Mouse (Mus musculus): ENCODE results near the gene Tnrc6c. TPM values are rescaled to one million over a fixed set of nuclear protein-coding genes. Genes with fewer than 3 reads are reported as not detected.

The Tnrc6c gene
- polyA plus RNA-seq, 1 experiment from 2014 or later, result 6.6 TPM

GRCm38 (mm10) chr11:117769683-117770047 lies 115.6 kb downstream of the Tnrc6c start:
- Histone ChIP-seq H3K9me3 (replicated peaks) (no peaks in the 10 kb centered on the region), H3K4me1 (replicated peaks) (peaks cover 19% of the 10 kb centered on the region), H3K36me3 (peaks cover 33% of the 10 kb centered on the region), H3K9ac (no peak overlapping the region), H3K27ac (no peak overlapping the region; the same call in 1 of the 2 replicates), H3K27me3 (no peaks in the 10 kb centered on the region), H3K4me3 (no peak overlapping the region), H3K4me2 (no peak overlapping the region)
- no peak for ATAC-seq (replicated peaks; ENCODE audit: insufficient number of reproducible peaks, insufficient read depth, low FRiP score, low read depth)
- 86% methylated on average over 7 of the region's 7 CpGs for WGBS

DNA sequence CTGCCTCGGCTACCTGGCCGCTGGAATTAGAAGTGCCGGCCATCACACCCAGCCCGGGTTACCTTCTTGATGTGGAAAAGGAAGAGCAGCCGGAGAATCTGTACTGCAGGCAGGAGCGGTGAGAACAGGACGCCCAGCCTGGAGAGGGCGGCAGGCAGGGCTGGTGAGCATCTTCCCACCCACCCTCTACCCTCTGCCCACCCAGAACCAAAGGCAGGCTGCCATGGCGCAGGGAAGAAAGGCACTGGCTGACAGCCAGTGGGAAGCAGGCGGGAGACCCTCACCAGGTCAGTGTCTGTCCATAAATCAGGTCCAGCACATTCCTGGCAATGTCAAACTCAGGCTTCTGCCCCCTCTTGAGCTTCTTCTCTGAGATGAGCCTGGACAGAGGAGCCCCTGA lies 116.3 kb downstream of the Tnrc6c start:
- no peak for ATAC-seq (replicated peaks; ENCODE audit: insufficient number of reproducible peaks, insufficient read depth, low FRiP score, low read depth)

GRCm38 (mm10) chr11:117772352-117772751 lies 118.3 kb downstream of the Tnrc6c start:
- H3K27me3 ChIP-seq, result no peaks in the 10 kb centered on the region
- peaks cover 37% of the 10 kb centered on the region for H3K36me3 ChIP-seq
- H3K4me3 ChIP-seq, result no peak overlapping the region
- no peak overlapping the region for H3K27ac ChIP-seq
- WGBS, result 93% methylated on average over 7 of the region's 7 CpGs
- no peak overlapping the region for H3K4me2 ChIP-seq
- H3K4me1 ChIP-seq (replicated peaks), result peaks cover 12% of the 10 kb centered on the region; the same call in 1 of the 2 replicates
- no peak for ATAC-seq (replicated peaks; ENCODE audit: insufficient number of reproducible peaks, insufficient read depth, low FRiP score, low read depth)
- H3K9me3 ChIP-seq (replicated peaks), result no peaks in the 10 kb centered on the region
- no peak overlapping the region for H3K9ac ChIP-seq

More for the DNA sequence above, 116.3 kb downstream of the Tnrc6c start:
- H3K36me3 ChIP-seq, result peaks cover 37% of the 10 kb centered on the region
- H3K4me1 ChIP-seq (replicated peaks), result peaks cover 19% of the 10 kb centered on the region
- 85% methylated on average over 10 of the region's 10 CpGs for WGBS
- no peaks in the 10 kb centered on the region for H3K9me3 ChIP-seq (replicated peaks)
- no peak overlapping the region for H3K4me2 ChIP-seq
- no peak overlapping the region for H3K4me3 ChIP-seq
- no peak overlapping the region for H3K9ac ChIP-seq
- no peak overlapping the region for H3K27ac ChIP-seq
- no peaks in the 10 kb centered on the region for H3K27me3 ChIP-seq

DNA sequence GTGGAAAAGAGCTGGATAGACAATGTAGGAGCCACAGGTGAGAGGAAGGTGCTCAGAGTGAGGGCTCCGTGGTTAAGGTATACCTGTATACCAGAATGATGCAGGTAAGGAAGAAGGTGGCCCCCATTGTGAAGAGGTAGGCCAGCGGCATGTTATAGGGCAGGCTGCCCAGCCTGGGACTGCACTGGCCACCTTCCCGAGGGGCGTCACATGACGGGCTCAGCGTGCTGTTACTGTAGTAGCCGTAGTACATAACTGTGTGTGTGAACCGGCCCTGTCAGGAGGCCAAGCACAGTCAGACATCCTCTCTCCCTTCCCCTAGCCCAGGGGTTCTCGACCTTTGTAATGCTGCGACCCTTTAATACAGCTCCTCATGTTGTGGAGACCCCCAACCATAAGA lies 120.8 kb downstream of the Tnrc6c start:
- no peak overlapping the region for H3K9ac ChIP-seq
- ATAC-seq (replicated peaks; ENCODE audit: insufficient number of reproducible peaks, insufficient read depth, low FRiP score, low read depth), result no peak
- peaks cover 25% of the 10 kb centered on the region for H3K4me1 ChIP-seq (replicated peaks)
- no peak overlapping the region for H3K4me3 ChIP-seq
- H3K27ac ChIP-seq, result no peak overlapping the region
- H3K27me3 ChIP-seq, result no peaks in the 10 kb centered on the region
- no peak overlapping the region for H3K4me2 ChIP-seq
- peaks cover 37% of the 10 kb centered on the region for H3K36me3 ChIP-seq
- no peaks in the 10 kb centered on the region for H3K9me3 ChIP-seq (replicated peaks)
- 90% methylated on average over 10 of the region's 10 CpGs for WGBS

GRCm38 (mm10) chr11:117775540-117775939 lies 121.5 kb downstream of the Tnrc6c start:
- Histone ChIP-seq H3K4me3 (no peak overlapping the region), H3K36me3 (peaks cover 37% of the 10 kb centered on the region)

GRCm38 (mm10) chr11:117776085-117776792 lies 122.2 kb downstream of the Tnrc6c start:
- ATAC-seq (replicated peaks; ENCODE audit: insufficient number of reproducible peaks, insufficient read depth, low FRiP score, low read depth), result no peak
- peaks cover 37% of the 10 kb centered on the region for H3K36me3 ChIP-seq

More at GRCm38 (mm10) chr11:117775540-117775939, 121.5 kb downstream of the Tnrc6c start:
- Histone ChIP-seq H3K4me1 (replicated peaks) (peaks cover 32% of the 10 kb centered on the region), H3K9ac (no peak overlapping the region), H3K27me3 (no peaks in the 10 kb centered on the region), H3K27ac (no peak overlapping the region), H3K9me3 (replicated peaks) (no peaks in the 10 kb centered on the region), H3K4me2 (no peak overlapping the region)
- WGBS, result 91% methylated on average over 13 of the region's 13 CpGs
- no peak for ATAC-seq (replicated peaks; ENCODE audit: insufficient number of reproducible peaks, insufficient read depth, low FRiP score, low read depth)

DNA sequence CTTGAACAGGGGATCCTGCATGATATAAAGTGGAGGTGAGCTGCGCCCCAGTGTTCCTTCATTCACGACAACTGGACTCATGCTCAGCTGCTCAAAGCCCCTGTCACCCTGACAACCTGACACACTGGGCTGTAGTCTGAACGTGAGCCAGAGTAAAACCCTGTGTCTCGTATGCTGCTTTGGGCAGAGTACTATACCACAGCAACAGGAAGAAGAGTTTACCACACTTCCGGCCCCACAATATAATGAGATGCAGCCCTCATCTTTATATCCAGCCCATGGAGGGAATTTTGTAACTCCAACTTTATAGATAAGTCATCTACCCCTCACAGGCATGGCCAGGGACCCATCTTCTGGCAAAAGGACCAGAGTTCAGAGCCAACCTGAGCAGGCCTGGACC lies 123.0 kb downstream of the Tnrc6c start:
- Histone ChIP-seq H3K36me3 (peaks cover 32% of the 10 kb centered on the region), H3K27me3 (no peaks in the 10 kb centered on the region), H3K4me3 (no peak overlapping the region), H3K27ac (no peak overlapping the region), H3K9ac (no peak overlapping the region), H3K9me3 (replicated peaks) (no peaks in the 10 kb centered on the region), H3K4me2 (no peak overlapping the region), H3K4me1 (replicated peaks) (peaks cover 47% of the 10 kb centered on the region)
- ATAC-seq (replicated peaks; ENCODE audit: insufficient number of reproducible peaks, insufficient read depth, low FRiP score, low read depth), result no peak
- 81% methylated on average over 5 of the region's 5 CpGs for WGBS

More at GRCm38 (mm10) chr11:117776085-117776792, 122.2 kb downstream of the Tnrc6c start:
- H3K27ac ChIP-seq, result no peak overlapping the region
- peaks cover 39% of the 10 kb centered on the region for H3K4me1 ChIP-seq (replicated peaks)
- no peak overlapping the region for H3K9ac ChIP-seq
- H3K4me3 ChIP-seq, result no peak overlapping the region
- no peak overlapping the region for H3K4me2 ChIP-seq
- no peaks in the 10 kb centered on the region for H3K27me3 ChIP-seq
- no peaks in the 10 kb centered on the region for H3K9me3 ChIP-seq (replicated peaks)
- WGBS, result 90% methylated on average over 14 of the region's 14 CpGs

DNA sequence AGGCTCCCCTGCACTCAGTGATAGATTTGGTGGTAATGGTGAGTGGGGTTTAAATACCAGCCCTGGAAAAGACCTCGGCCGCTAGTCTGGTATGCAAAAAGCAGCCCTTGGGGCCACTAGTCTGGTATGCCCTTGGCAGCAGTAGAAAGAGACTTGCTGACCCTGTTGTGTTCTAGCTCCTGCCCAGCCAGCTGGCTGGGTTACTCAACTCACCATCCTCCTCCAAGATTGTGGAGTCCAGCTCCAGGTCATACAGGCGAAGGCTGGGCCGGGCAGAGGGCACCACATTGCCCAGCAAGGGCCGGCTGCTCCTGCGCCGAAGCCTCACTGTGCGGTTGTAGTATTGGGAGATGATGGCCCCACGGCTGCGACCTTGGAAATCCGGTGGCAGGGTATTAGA lies 123.9 kb downstream of the Tnrc6c start:
- no peak overlapping the region for H3K4me2 ChIP-seq
- no peaks in the 10 kb centered on the region for H3K9me3 ChIP-seq (replicated peaks)
- H3K27ac ChIP-seq, result no peak overlapping the region
- H3K27me3 ChIP-seq, result no peaks in the 10 kb centered on the region
- WGBS, result 91% methylated on average over 11 of the region's 11 CpGs
- peaks cover 53% of the 10 kb centered on the region for H3K4me1 ChIP-seq (replicated peaks)
- peaks cover 24% of the 10 kb centered on the region for H3K36me3 ChIP-seq
- no peak for ATAC-seq (replicated peaks; ENCODE audit: insufficient number of reproducible peaks, insufficient read depth, low FRiP score, low read depth)
- H3K9ac ChIP-seq, result no peak overlapping the region
- no peak overlapping the region for H3K4me3 ChIP-seq

- ATAC-seq (replicated peaks; ENCODE audit: insufficient number of reproducible peaks, insufficient read depth, low FRiP score, low read depth), result no peak
- peaks cover 60% of the 10 kb centered on the region for H3K4me1 ChIP-seq (replicated peaks)
Observed at GRCm38 (mm10) chr11:117778851-117779433, 124.9 kb downstream of the Tnrc6c start.

DNA sequence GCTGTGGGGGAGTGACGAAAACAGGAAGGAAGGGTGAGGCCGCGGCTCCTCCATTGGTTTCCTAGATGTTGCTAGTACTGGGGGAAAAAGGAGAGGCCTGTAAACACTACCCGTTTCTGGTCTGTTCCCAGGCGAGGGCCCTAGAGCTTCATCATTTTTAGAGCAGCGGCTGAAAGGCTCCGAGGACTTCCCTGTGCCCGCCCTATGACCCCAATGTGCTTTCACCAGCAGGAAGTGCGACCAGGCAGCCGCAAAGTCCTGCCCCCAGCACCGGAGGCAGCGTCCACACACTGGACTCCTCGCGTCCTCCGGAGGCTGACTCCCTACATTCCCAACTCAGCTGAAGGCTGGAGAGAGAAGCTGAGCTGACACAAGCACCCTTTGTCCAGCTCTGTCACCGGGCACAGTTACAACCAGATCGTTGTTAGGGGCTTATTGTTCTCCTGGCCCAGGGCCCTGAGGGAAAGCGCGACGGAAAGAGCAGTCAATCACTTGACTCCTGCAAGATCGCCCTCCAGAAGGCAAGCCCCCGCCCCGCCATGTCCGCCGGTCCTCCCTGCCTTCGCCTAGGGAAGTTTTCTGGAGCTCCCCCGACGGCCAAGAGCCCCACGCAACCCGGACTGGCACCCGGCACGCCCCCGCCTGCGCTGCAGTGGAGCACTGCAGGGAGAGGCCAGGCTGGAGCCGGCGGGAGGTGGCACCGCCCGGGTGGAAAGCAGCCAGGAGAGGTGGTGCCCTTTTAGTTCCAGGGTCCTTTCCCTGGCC lies 125.5 kb downstream of the Tnrc6c start:
- peaks cover 60% of the 10 kb centered on the region for H3K4me1 ChIP-seq (replicated peaks)
- peak overlapping the region; percentile 96 for H3K4me2 ChIP-seq
- peak overlapping the region; percentile 62 for H3K9ac ChIP-seq
- H3K27me3 ChIP-seq, result no peaks in the 10 kb centered on the region; the same call in 1 of the 2 replicates
- H3K9me3 ChIP-seq (replicated peaks), result no peaks in the 10 kb centered on the region
- 2% methylated on average over 38 of the region's 38 CpGs for WGBS
- peak; percentile 41 for ATAC-seq (replicated peaks; ENCODE audit: insufficient number of reproducible peaks, insufficient read depth, low FRiP score, low read depth)
- H3K4me3 ChIP-seq, result peak overlapping the region; percentile 61
- H3K36me3 ChIP-seq, result peaks cover 19% of the 10 kb centered on the region
- peak overlapping the region; percentile 92 for H3K27ac ChIP-seq

More at GRCm38 (mm10) chr11:117778851-117779433, 124.9 kb downstream of the Tnrc6c start:
- H3K36me3 ChIP-seq, result peaks cover 20% of the 10 kb centered on the region
- no peaks in the 10 kb centered on the region for H3K9me3 ChIP-seq (replicated peaks)
- H3K27ac ChIP-seq, result peak overlapping the region; percentile 92
- WGBS, result 50% methylated on average over 12 of the region's 12 CpGs
- peak overlapping the region; percentile 62 for H3K9ac ChIP-seq
- H3K27me3 ChIP-seq, result no peaks in the 10 kb centered on the region; the same call in 1 of the 2 replicates
- H3K4me3 ChIP-seq, result peak overlapping the region; percentile 61
- peak overlapping the region; percentile 96 for H3K4me2 ChIP-seq

DNA sequence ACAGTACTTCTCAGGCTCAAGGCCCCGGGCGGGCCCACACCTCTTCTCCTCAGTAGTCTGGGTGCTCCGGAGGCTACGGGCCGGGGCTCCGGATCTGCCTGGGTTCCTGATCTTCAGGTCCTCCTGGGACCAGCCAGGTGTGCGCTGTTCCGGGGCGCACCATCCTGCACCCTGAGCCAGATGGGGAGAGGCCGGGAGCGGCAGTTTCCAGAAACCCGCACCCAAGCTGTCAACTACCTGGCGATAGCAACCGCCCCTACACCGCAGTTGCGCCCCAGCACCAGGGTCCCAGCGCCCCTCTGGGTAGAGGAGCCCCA lies 126.1 kb downstream of the Tnrc6c start:
- WGBS, result 0% methylated on average over 17 of the region's 17 CpGs
- peak; percentile 4; the same call in 1 of the 2 replicates for ATAC-seq (replicated peaks; ENCODE audit: insufficient number of reproducible peaks, insufficient read depth, low FRiP score, low read depth)
- H3K4me2 ChIP-seq, result peak overlapping the region; percentile 96
- peak overlapping the region; percentile 61 for H3K4me3 ChIP-seq
- peaks cover 14% of the 10 kb centered on the region for H3K36me3 ChIP-seq
- H3K9me3 ChIP-seq (replicated peaks), result no peaks in the 10 kb centered on the region
- peaks cover 60% of the 10 kb centered on the region for H3K4me1 ChIP-seq (replicated peaks)
- H3K27ac ChIP-seq, result peak overlapping the region; percentile 92
- peak overlapping the region; percentile 62 for H3K9ac ChIP-seq
- no peaks in the 10 kb centered on the region; the same call in 1 of the 2 replicates for H3K27me3 ChIP-seq
